Mouse (Mus musculus): ENCODE results near the gene Glo1.

Glo1 gene

DNA sequence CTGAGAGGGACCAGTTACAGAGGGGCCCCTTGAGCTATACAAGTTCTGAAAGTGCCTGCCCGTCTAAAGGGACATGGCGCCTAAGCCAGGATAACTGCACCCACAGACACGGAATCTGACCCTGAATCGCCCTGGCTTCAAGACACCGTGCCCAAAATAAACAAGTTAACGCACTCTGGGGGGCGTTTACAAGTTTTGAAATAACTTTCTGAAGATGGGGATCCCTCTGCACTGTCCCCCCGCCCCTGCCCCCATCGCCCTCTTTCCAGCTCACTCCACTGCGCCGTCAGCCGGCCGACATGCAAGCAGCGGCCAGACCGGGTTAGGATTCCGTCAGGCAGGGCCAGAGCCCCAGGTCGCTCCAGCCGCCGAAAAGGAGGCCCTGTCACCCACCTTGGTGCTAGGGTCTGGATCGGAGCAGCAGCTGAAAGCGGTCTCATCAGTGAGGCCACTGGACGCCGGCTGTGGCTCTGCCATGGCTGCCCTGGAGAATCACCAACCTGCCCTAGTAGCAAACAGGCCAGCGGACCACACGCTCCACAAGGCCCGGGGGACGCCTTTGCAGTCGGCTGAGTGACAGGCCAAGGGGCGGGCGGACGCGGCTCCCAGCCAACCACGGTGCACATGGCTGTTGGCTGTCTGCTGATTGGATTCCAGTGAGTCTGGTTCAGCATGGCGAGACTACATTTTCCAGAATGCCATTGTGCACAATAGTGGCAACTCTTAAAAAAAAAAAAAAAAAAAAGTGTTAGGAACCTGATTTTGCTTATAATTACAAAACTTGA lies 14.4 kb downstream of the Glo1 start:
- peak; percentile 100 for DNase-seq

DNA sequence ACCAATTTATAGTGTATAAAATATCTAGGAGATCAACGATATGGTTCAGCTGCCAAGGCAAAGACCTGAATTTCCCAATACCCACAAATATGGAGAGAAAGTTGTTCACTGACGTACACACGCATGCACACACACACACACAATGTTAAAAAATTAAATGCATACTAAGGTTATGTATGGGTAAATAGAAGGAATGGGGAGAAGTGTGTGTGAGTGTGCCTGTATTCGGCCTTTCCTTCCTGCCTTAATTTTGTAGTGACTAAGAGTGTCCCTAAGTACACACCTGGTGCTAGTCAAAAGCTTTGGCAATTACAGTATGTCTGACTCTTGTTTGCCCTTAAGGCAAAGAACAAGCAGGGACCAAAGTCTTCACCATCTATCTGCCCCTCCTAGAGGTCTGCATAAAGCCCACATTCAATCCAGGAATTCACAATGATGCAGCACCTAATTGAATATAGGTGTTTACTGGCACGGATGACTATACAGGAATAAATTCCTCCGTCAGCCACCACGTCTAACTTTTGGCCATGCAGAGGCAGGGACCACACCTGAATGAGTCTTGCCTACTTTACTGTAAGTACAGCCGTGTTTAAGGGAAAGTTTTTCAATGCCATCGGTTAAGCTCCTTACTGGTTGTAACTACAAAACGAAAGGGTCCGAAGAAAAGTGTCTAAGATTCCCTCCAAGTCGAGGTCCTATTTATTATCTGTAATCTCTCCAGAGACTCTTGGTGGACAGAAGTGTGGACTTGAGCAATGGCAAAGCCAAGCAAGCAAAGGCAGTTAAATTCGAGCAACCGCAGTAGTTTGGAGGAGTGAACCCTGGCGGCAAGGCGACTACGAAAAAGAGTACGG lies 15.2 kb downstream of the Glo1 start:
- no peak for DNase-seq

DNA sequence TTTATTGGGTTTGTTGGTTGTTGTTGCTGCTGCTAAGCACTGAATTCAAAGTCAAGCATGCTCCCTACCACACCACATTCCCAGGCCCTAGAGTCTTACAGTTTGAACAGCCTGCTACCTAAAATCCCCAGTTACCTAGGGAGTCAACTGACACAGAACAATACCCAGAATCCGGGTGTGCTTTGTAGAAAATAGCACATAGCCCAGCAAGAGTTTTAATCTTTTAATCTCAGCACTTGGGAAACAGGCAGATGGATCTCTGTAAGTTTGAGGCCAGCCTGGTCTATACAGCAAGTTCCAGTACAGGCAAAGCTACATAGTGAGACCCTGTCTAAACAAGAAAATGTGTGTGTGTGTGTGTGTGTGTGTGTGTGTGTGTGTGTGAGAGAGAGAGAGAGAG lies 15.9 kb downstream of the Glo1 start:
- no peak for DNase-seq

DNA sequence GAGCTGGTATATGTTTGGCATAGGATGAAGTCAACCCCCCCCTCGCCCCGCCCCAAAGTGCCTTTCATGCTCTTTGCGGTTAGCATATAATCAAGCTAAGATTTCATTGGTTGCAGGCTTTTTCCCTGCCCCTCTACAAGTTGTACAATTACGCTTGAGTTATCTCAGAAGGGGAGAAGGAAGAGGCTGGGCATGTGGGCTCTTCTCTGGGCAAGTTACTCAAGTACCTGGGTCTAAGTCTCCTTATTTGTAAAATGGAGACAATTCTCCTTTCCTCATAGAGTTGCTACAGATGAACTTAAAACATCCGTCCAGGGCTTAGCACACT lies 16.7 kb downstream of the Glo1 start:
- no peak for DNase-seq

DNA sequence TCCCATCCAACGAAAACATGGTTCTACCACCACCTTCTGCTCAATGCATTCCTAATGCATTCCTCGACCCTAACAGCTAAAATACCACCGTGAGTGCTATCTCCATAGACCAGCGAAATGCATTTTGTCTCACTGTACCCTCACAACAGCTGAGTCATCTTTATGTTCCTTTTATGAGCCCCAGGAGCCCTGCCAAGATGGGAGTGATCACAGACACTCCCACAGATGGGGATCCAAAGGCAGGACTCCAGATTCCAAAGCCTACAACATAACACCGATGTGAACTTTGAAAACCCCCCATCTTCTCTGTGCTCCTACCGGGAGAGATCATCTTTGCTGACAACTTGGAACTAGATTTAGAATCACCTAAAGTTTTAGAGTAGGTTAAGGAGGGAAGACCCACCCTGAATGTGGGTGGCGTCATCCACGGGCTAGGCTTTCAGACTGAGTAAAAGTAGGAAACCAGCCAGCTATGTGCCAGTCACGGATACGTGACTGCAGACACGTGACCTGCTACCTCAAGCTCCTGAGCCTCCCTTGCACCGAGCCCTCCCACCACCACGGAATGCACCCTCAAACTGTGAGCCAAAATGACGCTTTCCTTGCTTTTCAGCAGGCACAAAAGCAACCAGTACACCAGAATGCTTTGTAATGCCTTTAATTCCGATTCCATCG lies 17.2 kb downstream of the Glo1 start:
- DNase-seq, result no peak

DNA sequence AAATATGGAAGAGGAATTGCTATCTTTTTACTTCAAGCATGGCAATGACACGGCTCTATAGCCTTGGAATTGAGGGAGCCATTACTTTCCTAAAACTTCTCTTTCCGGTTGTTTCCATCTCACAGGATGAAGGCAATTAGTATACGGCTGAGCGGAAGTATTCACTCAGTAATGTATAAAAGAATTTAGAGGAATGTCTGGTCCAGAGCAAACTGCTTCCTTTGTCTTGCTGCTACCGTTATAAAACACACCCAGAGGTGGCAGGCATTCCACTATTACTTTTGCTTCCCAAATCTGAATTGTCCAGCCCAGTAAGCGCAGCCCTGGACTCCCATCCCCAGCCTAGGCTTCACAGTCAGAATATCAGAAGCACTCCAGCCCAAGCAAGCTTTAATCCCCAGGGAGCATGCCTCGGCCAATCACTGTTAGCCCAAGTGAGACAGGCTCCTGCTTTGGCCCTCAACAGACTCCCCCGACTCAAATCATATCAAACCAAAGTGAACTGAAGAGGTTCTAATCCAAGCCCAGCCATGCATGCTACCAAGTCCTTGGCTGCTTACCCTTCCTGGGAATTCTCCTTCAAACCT lies 18.7 kb downstream of the Glo1 start:
- no peak for DNase-seq

DNA sequence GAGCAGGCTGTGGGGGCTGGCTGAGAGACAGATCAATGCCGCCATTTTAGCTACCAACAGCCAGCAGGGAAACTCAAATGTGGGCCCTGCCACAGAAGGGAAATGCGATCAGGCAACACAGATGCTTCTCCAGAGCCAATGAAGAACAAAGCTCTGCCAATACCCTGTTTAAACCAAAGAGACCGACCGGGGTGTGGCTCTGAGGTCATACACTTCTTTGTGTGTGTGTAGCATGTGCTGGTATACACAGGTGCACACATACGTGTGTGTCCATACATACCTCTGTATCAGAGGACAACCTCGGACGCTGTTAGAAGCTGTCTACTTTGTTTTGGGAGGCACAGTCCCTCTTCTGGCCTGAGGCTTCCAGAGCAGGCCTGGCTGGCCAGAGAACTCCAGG lies 19.3 kb downstream of the Glo1 start:
- no peak for DNase-seq

DNA sequence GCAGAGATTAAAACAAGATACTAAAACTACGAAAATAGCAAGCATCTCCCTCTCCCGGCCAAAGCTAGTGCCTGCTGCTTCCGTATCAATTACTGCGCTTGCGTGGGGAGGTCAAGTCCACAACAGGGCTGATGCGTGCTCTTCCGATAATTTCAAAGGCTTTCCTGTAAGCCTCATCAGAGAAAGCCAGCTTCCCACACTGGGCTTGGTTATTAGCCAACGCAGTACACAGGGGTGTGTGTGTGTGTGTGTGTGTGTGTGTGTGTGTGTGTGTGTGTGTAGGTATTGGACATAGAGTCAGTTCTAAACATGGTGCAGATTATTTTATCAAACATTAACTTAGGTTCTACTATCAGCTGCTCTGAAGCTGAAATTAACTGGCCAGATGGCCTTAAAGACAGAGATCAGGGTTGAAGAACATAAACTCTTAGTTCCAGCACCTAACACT lies 20.0 kb downstream of the Glo1 start:
- no peak for DNase-seq

DNA sequence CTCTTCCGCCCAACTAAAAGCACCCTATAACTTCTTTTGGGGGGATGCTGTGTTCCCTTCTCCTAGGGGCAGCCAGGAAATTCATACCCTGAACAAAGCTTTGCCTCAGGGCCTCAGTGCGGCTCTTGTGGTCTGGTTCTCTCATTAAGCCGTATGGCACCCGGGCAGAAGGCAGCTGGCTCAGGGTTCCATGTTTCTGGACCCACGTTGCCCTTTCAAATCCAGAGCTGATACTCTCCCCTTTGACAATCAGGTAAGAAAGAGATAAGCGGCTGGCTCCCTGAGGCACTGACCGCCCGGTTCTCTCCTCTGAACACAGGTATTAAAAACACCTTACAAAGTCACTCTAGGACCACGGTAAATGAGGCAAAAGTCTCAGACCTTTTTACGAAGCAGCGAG lies 20.5 kb downstream of the Glo1 start:
- DNase-seq, result no peak

DNA sequence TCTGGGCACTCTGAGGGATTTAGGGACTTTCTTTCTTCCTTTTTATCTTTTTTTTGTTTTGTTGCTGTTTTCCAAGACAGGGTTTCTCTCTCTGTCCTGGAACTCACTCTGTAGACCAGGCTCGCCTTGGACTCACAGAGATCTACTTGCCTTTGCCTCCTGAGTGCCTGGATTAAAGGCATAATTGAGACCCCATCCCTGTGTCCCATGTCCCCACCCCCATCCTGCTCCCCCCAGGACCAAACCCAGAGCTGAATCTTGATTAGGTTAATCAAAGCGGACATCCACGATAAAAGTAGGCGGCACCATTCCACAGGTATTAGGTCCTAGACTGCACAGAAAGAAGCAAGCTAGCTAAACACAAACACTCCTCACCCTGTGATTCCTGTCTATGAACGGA lies 21.7 kb downstream of the Glo1 start:
- no peak for DNase-seq

DNA sequence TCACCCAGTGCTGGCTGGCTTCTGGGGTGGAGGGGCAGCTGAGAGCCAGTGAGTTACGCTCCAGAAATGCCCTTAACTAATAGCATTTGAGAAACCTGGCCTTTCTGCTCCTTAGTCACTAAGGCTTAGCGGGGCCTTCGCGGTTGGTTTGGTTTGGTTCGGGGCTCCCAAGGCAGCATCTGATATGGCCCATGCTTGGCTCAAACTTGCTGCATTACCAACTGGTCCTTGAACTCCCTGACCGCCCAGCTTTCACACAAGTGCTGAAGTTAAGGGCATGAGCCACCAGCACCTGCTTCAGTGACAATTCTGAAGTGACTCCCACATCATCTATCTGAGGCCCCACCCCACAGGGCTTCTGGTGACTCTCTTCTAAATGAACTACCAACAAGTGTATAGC lies 22.4 kb downstream of the Glo1 start:
- no peak for DNase-seq

DNA sequence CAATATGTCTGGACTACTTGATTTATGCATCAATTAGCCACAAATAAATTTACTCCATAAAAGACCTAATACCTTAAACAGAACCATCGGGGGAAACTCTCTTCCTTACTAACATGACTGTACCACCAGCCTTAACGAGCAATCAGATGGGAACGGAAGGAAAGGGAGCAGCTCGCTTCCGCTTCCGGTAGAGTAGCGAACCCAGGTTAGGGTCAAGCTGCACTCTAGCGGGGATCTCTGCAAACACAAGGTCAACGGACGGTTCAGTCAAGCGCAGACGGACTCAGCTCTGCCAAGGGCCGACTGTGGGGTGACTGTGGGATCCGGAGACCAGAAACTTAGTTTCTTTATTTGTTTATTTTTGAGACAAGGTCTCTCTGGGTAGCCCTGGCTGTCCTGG lies 24.5 kb downstream of the Glo1 start:
- DNase-seq, result no peak

DNA sequence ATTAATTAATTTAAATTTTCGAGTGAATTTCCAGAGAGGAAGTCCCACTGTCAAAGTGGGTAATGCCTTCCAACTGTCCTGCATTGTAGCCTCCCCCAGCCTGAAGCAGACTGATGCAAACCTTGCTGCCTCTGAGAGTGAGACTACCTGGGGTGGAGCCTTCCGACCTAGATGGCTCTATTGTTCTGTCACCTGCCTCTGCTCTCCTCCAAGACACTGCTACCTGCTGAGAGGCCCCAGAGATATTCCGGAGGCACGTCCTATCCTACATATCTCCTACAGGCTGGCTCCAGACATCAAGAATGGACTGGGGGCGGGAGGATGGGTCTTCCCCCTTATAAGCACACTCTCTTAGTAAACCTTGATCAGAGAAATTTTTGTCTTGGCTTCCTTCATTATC lies 28.4 kb downstream of the Glo1 start:
- DNase-seq, result no peak

DNA sequence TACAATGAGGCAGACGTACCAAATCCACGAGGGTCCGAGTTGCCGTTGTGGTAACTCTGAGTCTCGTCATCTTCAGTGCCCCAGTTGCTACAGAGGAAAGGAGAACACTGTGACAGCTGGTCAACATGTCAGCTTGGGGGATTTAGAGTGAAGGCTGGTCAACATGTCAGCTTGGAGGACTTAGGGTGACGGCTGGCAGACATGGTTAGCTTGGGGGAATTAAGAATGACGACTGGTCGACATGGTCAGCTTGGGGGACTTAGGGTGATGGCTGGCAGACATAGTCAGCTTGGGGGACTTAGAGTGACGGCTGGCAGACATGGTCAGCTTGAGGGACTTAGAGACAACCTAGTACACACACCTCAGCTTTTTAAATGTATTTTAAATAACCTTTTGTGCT lies 28.9 kb downstream of the Glo1 start:
- DNase-seq, result no peak

DNA sequence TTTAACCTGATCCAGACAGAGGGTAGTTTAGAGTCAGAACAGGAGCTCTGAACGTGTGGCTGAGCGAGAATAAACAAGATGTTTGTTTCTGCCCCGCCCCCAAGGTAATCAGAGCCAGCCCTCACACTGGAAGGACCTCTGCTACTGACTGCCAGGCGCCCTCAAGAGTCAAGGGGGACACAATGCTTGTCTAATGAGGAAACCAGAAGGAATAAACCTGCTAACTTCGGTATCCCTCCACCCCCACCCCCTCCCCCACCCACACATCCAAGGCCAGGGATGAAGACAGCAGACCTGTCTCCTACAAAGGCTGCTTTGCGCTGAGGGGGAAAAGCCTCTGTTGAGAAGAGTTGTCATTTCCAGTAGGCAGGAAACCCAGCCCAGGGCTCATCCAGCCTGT lies 31.8 kb downstream of the Glo1 start:
- DNase-seq, result no peak

DNA sequence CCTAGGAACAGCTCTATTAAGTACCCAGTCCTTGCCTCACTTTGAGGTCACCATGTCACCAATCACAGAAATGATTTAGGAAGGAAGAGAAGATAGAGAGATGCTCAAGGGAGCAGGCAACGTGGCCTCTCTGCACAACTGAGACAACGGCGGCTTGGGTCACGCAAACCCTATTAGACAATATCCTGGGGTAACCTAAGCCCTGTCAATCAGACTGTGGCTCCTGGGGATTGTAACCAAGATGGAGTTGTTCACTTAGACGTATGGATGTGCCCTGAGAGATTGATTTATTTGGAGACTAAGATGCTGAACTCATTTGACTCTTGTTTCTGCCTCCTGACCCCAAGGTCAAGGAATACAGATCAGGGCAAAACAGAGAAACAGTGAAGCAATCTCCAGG lies 32.3 kb downstream of the Glo1 start:
- DNase-seq, result no peak

DNA sequence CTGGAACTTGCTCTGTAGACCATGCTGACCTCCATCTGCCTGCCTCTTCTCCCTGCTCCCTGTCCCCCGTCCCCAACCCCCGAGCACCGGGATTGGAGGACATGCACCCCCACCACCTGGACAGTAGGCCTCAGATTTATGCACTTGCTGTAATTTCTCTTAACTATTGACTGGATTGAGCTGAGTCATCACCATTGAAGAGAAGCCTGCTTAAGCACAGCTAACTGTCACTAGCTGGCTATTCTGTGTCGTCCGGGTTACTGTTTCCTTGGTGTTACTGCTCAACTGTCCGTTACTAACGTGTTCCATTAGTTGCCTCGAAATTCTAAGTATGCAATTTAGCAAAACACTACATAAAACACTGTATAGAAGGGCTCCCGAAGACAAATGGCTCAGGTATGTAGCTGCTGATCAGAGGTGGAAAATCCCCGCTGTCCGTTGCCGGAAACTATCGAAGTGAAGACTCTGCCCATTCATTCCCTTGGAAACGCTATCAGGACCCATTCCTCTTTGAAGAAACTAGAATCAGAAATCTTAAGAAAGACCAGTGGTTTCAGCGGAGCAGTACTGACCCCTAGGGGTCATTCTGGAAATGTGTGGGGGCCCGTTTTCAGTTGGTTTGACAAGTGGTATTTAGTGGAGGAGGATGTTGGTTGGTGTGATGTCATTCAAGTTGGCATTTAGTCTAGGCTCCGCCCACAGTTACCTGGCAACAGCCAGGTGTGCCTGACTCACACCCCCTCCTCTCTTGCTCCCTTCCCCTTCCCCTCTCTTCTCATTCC lies 36.1 kb downstream of the Glo1 start:
- peak; percentile 71 for DNase-seq

DNA sequence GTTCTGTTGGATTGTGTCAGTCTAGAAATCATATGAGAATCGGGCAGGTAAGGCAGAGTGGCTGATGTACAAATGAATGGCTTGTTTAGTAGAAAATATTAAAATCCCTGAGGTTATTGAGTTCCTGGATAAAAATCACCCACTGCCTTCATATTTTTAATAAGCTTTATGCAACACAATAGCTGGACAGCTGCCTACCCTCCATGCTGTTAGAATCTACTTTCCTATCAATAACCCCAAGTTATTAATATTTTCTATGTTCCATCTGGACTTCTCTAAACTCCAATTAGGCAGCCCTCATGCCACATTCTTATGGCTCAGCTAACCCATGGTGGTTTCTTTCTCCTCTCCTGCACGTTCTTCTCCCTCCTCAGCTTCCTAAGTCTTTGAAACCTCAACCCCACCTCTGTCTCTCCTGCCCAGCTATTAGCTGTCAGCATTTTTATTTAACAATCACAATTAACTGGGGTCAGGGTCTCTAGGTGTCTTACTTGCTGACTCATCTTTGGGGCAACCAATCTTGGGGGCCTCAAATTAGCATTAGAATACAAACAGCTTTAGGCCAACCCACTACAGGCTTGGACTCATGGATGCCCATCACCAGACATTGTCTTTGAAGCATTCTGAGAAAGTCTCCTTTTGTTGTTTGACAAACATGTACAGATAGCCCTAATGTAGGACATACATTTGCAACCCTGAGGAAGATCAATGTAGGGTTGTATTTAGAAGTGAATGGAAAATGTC lies 43.2 kb downstream of the Glo1 start:
- no peak for DNase-seq

DNA sequence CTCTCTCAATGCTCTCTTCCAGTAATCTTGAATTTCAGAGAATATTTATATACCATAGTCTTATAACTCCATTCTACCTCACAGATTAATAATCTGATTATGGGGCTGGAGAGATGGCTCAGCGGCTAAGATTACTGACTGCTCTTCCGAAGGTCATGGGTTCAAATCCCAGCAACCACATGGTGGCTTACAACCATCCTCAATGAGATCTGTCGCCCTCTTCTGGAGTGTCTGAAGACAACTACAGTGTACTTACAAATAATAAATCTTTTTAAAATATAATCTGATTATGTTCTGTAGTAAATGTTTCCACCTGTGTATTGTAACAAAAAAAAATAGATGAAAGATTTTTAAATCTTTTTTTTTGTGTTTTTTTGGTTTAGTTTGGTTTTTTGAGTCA lies 44.4 kb downstream of the Glo1 start:
- DNase-seq, result no peak

DNA sequence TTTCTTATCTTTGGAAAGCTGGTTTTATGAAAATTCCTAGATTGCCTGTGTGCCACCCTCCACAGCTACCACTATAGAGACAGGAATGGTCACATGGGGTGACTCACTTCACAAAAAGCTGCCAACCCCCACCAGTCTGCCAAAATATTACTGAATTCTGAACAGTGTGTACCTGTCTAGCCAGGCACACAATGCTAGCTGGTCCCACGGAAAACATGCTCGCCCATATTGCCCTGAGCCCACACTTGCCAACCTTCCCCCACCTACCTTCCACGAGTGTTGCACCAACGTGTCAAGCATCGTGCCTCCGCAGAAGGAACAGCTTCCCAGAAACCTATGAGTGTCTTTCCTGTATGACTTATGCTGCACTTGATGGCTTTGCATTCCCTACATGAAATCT lies 45.5 kb downstream of the Glo1 start:
- no peak for DNase-seq

DNA sequence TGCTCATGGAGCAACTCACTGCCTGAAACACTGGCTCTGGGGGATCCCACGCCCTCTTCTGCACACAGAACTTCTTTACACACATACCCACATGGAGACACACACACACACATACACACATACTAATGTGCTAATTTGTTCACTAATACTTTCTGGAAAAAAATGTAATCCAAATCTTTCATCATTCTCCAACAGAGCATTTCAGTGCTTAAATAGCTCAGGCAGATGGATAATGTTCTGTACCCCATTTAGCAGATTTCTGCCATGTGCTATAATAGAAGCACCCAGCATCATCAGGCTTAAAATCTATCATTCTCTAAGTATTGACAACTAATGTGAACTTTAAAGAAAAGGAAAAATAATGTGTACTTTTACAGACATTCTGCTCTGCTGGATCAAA lies 45.9 kb downstream of the Glo1 start:
- no peak for DNase-seq

DNA sequence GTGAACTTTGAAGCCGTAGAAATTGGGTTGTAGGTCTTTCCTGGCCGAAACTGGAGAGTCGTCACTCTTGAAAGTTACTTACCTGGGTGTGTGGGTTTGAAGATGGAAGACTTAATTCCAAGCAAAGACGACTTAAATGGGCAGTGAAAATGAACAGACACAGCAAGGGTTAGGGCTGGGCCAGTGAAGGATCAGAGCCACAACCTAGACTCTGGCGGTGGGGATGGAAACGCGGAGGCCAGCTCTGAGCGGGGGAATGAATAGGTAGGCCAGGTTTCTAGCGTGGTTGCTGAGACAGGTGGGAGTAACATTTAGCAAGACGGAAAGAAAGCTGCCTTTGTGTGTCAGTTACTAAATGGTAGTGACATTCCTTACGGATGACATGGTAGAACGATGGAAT lies 49.7 kb downstream of the Glo1 start:
- DNase-seq, result no peak
